Mouse (Mus musculus): ENCODE results near the gene Tmem184c. TPM values are rescaled to one million over a fixed set of nuclear protein-coding genes. Genes with fewer than 3 reads are reported as not detected.
A peak's percentile ranks its signal among the peaks of the same experiment; 100 is the strongest.

The Tmem184c gene
- polyA plus RNA-seq, 1 experiment, result 8.0 TPM

GRCm38 (mm10) chr8:77549121-77549706 is 61.3 kb downstream of the Tmem184c start, which contains the start of gene Prmt9:
Gene Prmt9, plus strand, starts transcription at chr8:77549397.
- peak within 1 kb of the TSS; percentile 45 for H3K4me3 ChIP-seq
- H3K36me3 ChIP-seq (ENCODE audit: control insufficient read depth, insufficient read depth), result peaks cover 11% of the 10 kb centered on the region
- TF ChIP-seq USF1 (IDR thresholded peaks at IDR 0.05; ENCODE audit: low read depth), result no peak
- peak; percentile 96 for TF ChIP-seq POLR2AphosphoS2 (IDR thresholded peaks at IDR 0.05; ENCODE audit: insufficient read length, low read depth)
- TF ChIP-seq REST (IDR thresholded peaks at IDR 0.05; ENCODE audit: insufficient read depth, insufficient read length), result no peak
- TF ChIP-seq TCF12 (IDR thresholded peaks at IDR 0.05; ENCODE audit: insufficient read depth, poor library complexity, severe bottlenecking), result no peak
- TF ChIP-seq SRF (IDR thresholded peaks at IDR 0.05; ENCODE audit: control insufficient read depth, insufficient read length, low read depth), result no peak
- no peak for TF ChIP-seq MAX (IDR thresholded peaks at IDR 0.05; ENCODE audit: low read depth)
- no peak for TF ChIP-seq TCF3 (IDR thresholded peaks at IDR 0.05; ENCODE audit: insufficient read length, low read depth)
- TF ChIP-seq MYOG (IDR thresholded peaks at IDR 0.05; ENCODE audit: control insufficient read depth in 1 of 3, insufficient read depth in 1 of 3, insufficient read length in 2 of 3, low read depth in 2 of 3), result peak in 1 of 3 experiments; percentile 60
- peak; percentile 99 for TF ChIP-seq POLR2A (IDR thresholded peaks at IDR 0.05; ENCODE audit: insufficient read length, low read depth)
- no peak for TF ChIP-seq MYOD1 (IDR thresholded peaks at IDR 0.05; ENCODE audit: control insufficient read depth in 1 of 3, insufficient read length in 2 of 3, low read depth in 2 of 3)
- no peak for TF ChIP-seq E2F4 (IDR thresholded peaks at IDR 0.05; ENCODE audit: insufficient read depth)
- no peak for TF ChIP-seq CEBPB (IDR thresholded peaks at IDR 0.05; ENCODE audit: insufficient read depth, poor library complexity, severe bottlenecking)
- peak within 1 kb of the TSS; percentile 88 for H3K4me2 ChIP-seq (ENCODE audit: low read depth)
- H3K27me3 ChIP-seq (ENCODE audit: control insufficient read depth, insufficient read depth, insufficient read length), result no peaks in the 10 kb centered on the region
- H3K79me2 ChIP-seq (ENCODE audit: control insufficient read depth, insufficient read depth), result peaks cover 22% of the 10 kb centered on the region
- peak within 1 kb of the TSS; percentile 61 for H3ac ChIP-seq (ENCODE audit: control insufficient read depth, insufficient read length)

Other genes with a start within 250 kb of the Tmem184c start
- gene Arhgap10, start 92.7 kb downstream of the Tmem184c start, polyA plus RNA-seq (2012; fragmentation: generic; extraction: Trizol), result 18.1 TPM
- 7.3 TPM for gene Prmt9, start 61.3 kb downstream of the Tmem184c start, polyA plus RNA-seq (2012; fragmentation: generic; extraction: Trizol)
- 1.1 TPM for gene Ednra, start 113.8 kb upstream of the Tmem184c start, polyA plus RNA-seq (2012; fragmentation: generic; extraction: Trizol)